Mouse (Mus musculus) hindbrain, embryonic 15.5 days (tissue): ENCODE results near the gene Mfsd12. TPM values are rescaled to one million over a fixed set of nuclear protein-coding genes. Genes with fewer than 3 reads are reported as not detected.

Experiments
- ATAC-seq: fragments of 200-750 bp; cut with Nextera tagmentation; 2 replicates; pipeline ENCODE4 v1.8.0; 2017; ENCODE audit warnings: low read depth, moderate number of reproducible peaks, moderate TSS enrichment; ENCODE audit not compliant: low FRiP score
- H3K27ac ChIP-seq: fragments of 300-500 bp; sonication (generic); replicated peaks from 2 replicates; pipeline ENCODE4 v1.5.1; 2015; ENCODE audit warnings: mild to moderate bottlenecking, inconsistent platforms
- H3K27me3 ChIP-seq: fragments of 300-500 bp; sonication (generic); 2 replicates; pipeline ENCODE4 v1.6.1; 2015; ENCODE audit warnings: control low read depth, inconsistent platforms
- H3K36me3 ChIP-seq: fragments of 300-500 bp; sonication (generic); 2 replicates; pipeline ENCODE4 v1.6.1; 2015; ENCODE audit warnings: control low read depth, inconsistent platforms
- H3K4me1 ChIP-seq: fragments of 300-500 bp; sonication (generic); replicated peaks from 2 replicates; pipeline ENCODE4 v1.6.1; 2015; ENCODE audit warnings: control low read depth, inconsistent platforms
- H3K4me2 ChIP-seq: fragments of 300-500 bp; sonication (generic); 2 replicates; pipeline ENCODE4 v1.6.1; 2015; ENCODE audit warnings: moderate library complexity, mild to moderate bottlenecking, inconsistent platforms
- H3K4me3 ChIP-seq: fragments of 300-500 bp; sonication (generic); 2 replicates; pipeline ENCODE4 v1.5.1; 2015; ENCODE audit warnings: mild to moderate bottlenecking, inconsistent platforms
- H3K9ac ChIP-seq: fragments of 300-500 bp; sonication (generic); 2 replicates; pipeline ENCODE4 v1.6.1; 2015; ENCODE audit warnings: inconsistent platforms
- H3K9me3 ChIP-seq: fragments of 300-500 bp; sonication (generic); 2 replicates; pipeline ENCODE4 v1.6.1; 2016; ENCODE audit warnings: control low read depth, inconsistent platforms
- WGBS: fragments of 180-500 bp; shearing (Covaris S2); methylation state at CpG from one replicate; pipeline ENCODE4 v1.1.7; 2015; 5-methylcytosine and 5-hydroxymethylcytosine counted together
- polyA plus RNA-seq: library from polyadenylated mRNA; unstranded; fragments of >200 nt; fragmentation: Nextera tagmentation; extraction: Ambion mirVana; gene quantifications from 2 replicates; pipeline ENCODE4 v1.2.1, GENCODE M21; 2015

The Mfsd12 gene
- polyA plus RNA-seq, 1 experiment from 2014 or later = 21.1 TPM

DNA sequence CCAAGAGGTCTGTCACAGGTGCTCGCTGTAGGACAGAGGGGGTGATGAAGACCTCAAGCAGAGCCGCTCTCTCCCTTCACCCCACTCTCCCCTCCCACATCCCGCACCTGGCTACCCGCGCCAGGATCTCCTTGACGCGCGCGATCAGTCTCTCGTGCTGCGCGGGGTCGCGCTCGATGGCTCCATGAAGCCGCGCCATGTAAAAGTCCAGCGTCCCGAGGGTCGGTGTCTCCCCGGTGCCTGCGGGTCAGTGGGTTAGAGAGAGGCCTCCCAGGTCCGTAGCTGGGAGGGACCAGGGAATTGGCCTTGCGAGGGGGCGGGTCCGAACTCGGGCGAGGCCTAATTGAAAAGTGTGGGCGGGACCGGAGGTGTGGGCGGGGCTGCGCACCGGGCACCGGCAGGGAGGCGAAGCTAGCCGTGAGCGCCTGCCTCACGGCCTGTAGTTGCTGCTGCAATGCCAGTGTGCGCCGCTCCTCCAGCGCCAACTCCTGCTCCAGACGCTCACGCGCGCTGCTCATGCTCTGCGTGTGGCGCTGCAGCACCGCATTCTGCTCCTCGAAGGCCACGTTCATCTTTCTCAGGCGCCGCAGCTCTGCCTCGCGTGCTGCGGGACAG, 10.7 kb upstream of the Mfsd12 start:
- H3K36me3 ChIP-seq = no peaks in the 10 kb centered on the region
- WGBS = 12% methylated on average over 53 of the region's 55 CpGs
- peak overlapping the region; percentile 45 for H3K9ac ChIP-seq
- no peaks in the 10 kb centered on the region for H3K9me3 ChIP-seq
- H3K27me3 ChIP-seq = peaks cover 42% of the 10 kb centered on the region
- H3K4me2 ChIP-seq = peak overlapping the region; percentile 56
- peaks cover 41% of the 10 kb centered on the region for H3K4me1 ChIP-seq
- H3K27ac ChIP-seq = peak overlapping the region; percentile 54
- peak overlapping the region; percentile 33 for H3K4me3 ChIP-seq
- peak; percentile 13; the same call in 1 of the 2 replicates for ATAC-seq

DNA sequence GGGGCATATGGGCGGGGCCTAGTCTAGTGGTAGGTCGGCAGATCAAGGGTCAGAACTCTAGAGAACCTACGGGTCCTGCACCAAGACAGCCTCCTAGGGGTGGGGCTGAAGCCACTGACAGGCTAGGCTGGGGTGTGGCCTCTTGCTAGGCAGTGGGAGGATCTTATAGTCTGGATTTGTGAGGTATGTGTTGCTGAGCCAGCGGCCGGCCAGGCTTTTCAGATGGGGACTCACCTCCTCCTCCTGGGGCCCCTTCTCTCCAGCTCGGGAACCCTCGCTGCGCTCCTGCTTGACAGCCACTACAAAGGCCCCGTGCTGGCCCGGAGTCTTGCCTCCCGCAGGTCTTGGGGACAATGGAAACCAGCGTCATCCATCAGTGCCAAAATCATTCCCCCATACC, 8.1 kb upstream of the Mfsd12 start:
- Histone ChIP-seq H3K36me3 (no peaks in the 10 kb centered on the region), H3K27ac (no peak overlapping the region), H3K9ac (no peak overlapping the region), H3K4me2 (peak overlapping the region; percentile 73), H3K9me3 (no peaks in the 10 kb centered on the region), H3K4me1 (peaks cover 33% of the 10 kb centered on the region), H3K4me3 (peak overlapping the region; percentile 62), H3K27me3 (peaks cover 18% of the 10 kb centered on the region)
- no peak for ATAC-seq
- 5% methylated on average over 12 of the region's 12 CpGs for WGBS

DNA sequence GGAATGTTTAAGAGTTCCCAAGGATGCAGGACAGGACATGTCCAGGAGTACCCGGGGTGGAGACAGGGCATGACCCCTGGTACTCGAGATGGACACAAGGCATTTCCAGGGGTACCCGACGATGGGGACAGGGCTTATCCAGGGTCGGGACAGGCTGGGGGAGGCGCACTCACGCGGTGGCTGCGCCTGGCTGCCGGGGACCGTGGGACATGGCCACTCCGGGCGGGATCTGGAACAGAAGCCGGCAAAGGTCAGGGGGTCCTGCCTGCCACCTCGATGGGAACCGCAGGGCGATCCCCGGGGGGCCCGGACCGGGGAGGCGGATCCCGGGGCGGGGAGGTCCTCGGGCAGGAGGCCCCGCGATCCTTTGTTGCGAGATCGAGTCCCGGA, 7.3 kb upstream of the Mfsd12 start:
- 1% methylated on average over 29 of the region's 29 CpGs for WGBS
- ATAC-seq = peak; percentile 13; the same call in 1 of the 2 replicates
- Histone ChIP-seq H3K9ac (peak overlapping the region; percentile 54), H3K27me3 (peaks cover 10% of the 10 kb centered on the region), H3K27ac (0 out of 2 replicates have a peak overlapping the region, but pooled peaks have one; percentile 16), H3K36me3 (no peaks in the 10 kb centered on the region), H3K4me3 (peak overlapping the region; percentile 62), H3K4me1 (peaks cover 33% of the 10 kb centered on the region), H3K9me3 (no peaks in the 10 kb centered on the region), H3K4me2 (peak overlapping the region; percentile 73)

DNA sequence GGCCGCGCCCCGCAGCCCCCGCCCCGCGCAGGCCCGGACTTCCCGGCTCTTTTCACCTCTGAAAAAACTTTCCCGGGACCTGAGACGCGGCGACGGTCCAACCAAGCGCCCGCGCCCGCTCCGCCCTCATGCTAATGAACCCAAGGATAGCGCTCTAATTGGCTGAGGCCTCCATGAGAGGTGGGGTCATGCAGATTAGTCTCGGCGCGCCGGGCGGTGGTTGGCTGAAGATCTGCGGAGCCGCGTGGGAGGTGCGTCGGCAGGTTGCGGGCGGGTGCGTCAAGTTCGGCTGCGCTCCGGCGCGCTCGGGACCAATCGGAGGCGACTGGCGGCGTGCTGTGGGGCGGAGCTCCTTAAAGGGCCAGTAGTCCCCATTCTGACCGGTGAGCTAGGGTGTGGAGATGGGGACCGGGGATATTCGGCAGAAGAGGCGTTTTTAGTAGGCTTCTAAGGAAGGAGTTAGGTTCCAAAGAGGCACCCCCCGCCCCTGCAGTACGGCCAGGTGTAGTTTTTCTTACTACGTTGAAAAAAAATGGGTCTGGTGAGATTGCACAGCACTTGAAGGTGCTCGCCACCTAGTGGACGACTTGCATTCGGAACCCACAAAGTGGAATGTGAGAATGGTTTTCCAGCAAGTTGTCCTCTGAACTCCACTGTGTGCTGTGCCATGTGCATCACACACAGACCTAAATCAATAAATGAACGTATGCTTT, 6.8 kb upstream of the Mfsd12 start, which contains the start of gene Hmg20b:
Gene Hmg20b, minus strand, starts transcription at position 130 of the 713 bp plus-strand sequence.
- Histone ChIP-seq H3K9ac (peak within 1 kb of the TSS; percentile 54), H3K4me3 (peak within 1 kb of the TSS; percentile 62), H3K36me3 (no peaks in the 10 kb centered on the region), H3K4me1 (peaks cover 33% of the 10 kb centered on the region), H3K4me2 (peak within 1 kb of the TSS; percentile 73), H3K27me3 (peaks cover 9% of the 10 kb centered on the region), H3K9me3 (no peaks in the 10 kb centered on the region), H3K27ac (peak within 1 kb of the TSS; percentile 81)
- ATAC-seq = peak; percentile 96
- under 1% methylated on average over 54 of the region's 54 CpGs for WGBS

DNA sequence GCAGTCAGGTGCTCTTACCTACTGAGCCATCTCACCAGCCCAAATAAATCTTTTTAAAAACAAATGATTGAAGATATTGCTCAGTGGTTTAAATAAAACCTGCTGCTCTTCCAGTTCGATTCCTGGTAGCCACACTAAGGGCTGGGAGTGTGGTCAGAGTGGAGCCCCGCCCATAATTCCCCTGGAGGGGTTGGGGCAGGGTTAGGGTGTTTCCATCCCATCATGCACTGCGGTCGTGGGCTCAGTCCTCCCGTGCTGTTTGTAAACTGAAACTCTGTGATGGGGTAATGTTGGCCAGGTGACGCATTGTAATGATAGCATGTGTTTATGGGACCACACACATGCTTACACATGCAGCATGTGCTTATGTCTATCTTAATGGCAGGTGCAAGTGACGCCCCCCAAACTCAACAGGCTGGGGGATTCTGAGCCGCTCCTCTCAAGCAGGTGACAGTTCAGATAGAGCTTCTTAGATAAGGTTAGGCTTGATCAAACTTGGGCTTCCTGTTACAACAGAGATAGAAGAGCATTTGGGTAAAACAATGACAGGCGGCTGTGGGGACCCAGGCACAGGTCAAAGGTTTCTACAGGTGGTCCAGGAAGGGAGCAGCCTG, 5.5 kb upstream of the Mfsd12 start:
- Histone ChIP-seq H3K4me3 (no peak overlapping the region), H3K9me3 (no peaks in the 10 kb centered on the region), H3K4me1 (peaks cover 30% of the 10 kb centered on the region), H3K27ac (no peak overlapping the region), H3K36me3 (no peaks in the 10 kb centered on the region), H3K27me3 (peaks cover 9% of the 10 kb centered on the region; the same call in 1 of the 2 replicates), H3K9ac (no peak overlapping the region), H3K4me2 (no peak overlapping the region)
- WGBS = 29% methylated on average over 9 of the region's 9 CpGs
- ATAC-seq = no peak

- Histone ChIP-seq H3K4me2 (no peak overlapping the region), H3K27ac (no peak overlapping the region), H3K9me3 (no peaks in the 10 kb centered on the region), H3K36me3 (no peaks in the 10 kb centered on the region), H3K9ac (no peak overlapping the region), H3K27me3 (no peaks in the 10 kb centered on the region), H3K4me1 (peaks cover 34% of the 10 kb centered on the region), H3K4me3 (no peak overlapping the region)
- 68% methylated on average over 9 of the region's 9 CpGs for WGBS
- no peak for ATAC-seq
Observed at GRCm38 (mm10) chr10:81354738-81355477, 2.4 kb upstream of the Mfsd12 start.

DNA sequence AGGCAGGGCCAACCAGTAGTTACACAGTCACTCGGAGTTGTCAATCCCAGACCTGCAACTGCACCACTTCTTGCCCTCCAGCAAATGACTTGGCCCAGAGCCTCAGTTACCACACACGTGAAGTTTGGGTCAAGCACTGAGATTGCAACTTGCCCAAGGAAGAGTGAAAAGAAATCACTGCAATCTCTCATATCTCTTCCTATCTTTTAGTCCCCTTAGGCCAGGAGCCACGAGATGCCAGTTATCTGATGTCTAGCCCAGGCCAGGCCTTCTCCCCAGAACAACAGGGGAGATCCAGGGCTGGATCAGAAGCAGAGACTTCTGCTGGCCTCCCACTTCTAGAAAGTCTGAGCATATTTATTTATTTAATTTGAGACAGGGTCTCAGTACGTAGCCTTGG, 1.8 kb upstream of the Mfsd12 start:
- Histone ChIP-seq H3K27ac (no peak overlapping the region), H3K36me3 (no peaks in the 10 kb centered on the region), H3K4me1 (peaks cover 33% of the 10 kb centered on the region), H3K4me2 (no peak overlapping the region), H3K9me3 (no peaks in the 10 kb centered on the region), H3K9ac (no peak overlapping the region), H3K4me3 (no peak overlapping the region), H3K27me3 (no peaks in the 10 kb centered on the region)
- 78% methylated on average over 4 of the region's 4 CpGs for WGBS
- no peak for ATAC-seq

- 53% methylated on average over 12 of the region's 12 CpGs for WGBS
- no peak overlapping the region for H3K9ac ChIP-seq
- H3K9me3 ChIP-seq = no peaks in the 10 kb centered on the region
- no peak overlapping the region for H3K27ac ChIP-seq
- ATAC-seq = no peak
- H3K36me3 ChIP-seq = no peaks in the 10 kb centered on the region
- H3K27me3 ChIP-seq = no peaks in the 10 kb centered on the region
- peak overlapping the region; percentile 92 for H3K4me3 ChIP-seq
- peak overlapping the region; percentile 83 for H3K4me2 ChIP-seq
- H3K4me1 ChIP-seq = peaks cover 27% of the 10 kb centered on the region
Observed at GRCm38 (mm10) chr10:81356352-81356990, 820 bp upstream of the Mfsd12 start.

DNA sequence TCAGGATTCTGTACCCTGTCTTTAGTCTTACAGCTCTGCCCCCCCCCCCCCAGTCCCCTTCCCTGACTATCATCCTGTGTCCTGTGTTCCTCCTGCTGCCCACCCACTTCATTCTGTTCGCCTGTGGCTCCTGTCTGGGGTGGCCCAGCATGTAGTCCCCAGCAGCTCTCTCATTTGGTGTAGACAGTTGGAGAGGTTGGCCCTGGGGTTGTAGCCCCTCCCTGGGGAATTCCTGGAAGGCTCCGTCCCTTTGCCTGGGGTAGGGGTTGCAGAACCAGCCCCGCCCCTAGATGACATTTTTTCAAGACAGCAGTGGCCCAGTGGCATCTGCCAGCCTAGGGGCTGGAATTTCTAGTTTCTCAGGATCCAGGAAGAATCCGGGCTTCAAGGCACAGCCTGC, 918 bp downstream of the Mfsd12 start:
- peak overlapping the region; percentile 66 for H3K9ac ChIP-seq
- H3K27ac ChIP-seq = no peak overlapping the region
- peak overlapping the region; percentile 92 for H3K4me3 ChIP-seq
- peak overlapping the region; percentile 83 for H3K4me2 ChIP-seq
- 29% methylated on average over 4 of the region's 4 CpGs for WGBS
- H3K4me1 ChIP-seq = peaks cover 27% of the 10 kb centered on the region
- no peaks in the 10 kb centered on the region for H3K9me3 ChIP-seq
- H3K36me3 ChIP-seq = no peaks in the 10 kb centered on the region; the same call in none of the 2 replicates
- no peak for ATAC-seq
- H3K27me3 ChIP-seq = peaks cover 9% of the 10 kb centered on the region

DNA sequence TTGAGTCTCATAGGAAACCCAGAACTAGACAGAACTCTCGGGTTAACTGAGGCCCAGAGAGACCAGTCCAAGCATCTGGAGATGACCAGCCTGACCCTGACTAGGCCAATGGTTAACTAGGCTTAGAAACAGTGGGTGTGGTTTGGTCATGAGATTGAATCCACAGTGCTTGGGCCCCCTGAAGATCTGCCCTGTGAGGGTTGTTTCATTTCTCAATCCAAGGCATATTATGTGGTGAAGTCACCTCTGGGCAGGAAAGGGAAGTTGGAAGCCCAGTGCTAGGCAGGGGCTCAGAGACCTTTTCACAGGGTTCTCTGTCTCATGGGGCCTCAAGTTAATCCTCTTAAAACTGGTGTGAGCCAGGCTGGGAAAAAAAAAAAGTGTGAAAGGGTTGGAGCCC, 1.6 kb downstream of the Mfsd12 start:
- H3K9me3 ChIP-seq = no peaks in the 10 kb centered on the region
- peak overlapping the region; percentile 83 for H3K4me2 ChIP-seq
- no peaks in the 10 kb centered on the region; the same call in none of the 2 replicates for H3K36me3 ChIP-seq
- peaks cover 15% of the 10 kb centered on the region for H3K27me3 ChIP-seq
- no peak for ATAC-seq
- 37% methylated on average over 1 of the region's 1 CpGs for WGBS
- H3K27ac ChIP-seq = no peak overlapping the region
- peaks cover 33% of the 10 kb centered on the region for H3K4me1 ChIP-seq
- H3K4me3 ChIP-seq = peak overlapping the region; percentile 92; the same call in 1 of the 2 replicates
- H3K9ac ChIP-seq = no peak overlapping the region; the same call in 1 of the 2 replicates

DNA sequence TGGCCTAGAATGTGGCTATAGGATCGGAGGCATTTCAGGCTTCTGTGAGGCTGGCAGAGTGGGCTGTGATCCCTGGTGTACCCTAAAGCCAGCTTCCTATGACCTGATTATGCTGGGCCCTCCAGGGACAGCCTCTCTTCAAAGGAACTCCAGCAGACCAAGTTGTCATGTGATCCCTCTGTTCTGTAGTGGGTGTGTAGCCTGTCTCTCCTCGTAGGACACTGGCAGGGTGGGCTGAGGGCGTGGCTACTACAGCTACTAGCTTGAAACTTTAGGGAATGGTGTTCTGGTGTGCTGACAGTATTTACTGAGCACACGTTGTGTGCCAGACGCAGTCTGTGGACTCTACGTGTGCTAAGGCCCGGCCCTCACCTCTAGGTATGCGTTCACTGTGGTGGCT, 3.4 kb downstream of the Mfsd12 start:
- WGBS = 76% methylated on average over 8 of the region's 8 CpGs
- Histone ChIP-seq H3K27me3 (peaks cover 18% of the 10 kb centered on the region), H3K9me3 (no peaks in the 10 kb centered on the region), H3K27ac (no peak overlapping the region), H3K4me1 (peaks cover 50% of the 10 kb centered on the region), H3K4me3 (no peak overlapping the region), H3K36me3 (no peaks in the 10 kb centered on the region; the same call in none of the 2 replicates), H3K4me2 (no peak overlapping the region), H3K9ac (no peak overlapping the region)
- no peak for ATAC-seq
